Mouse (Mus musculus) forebrain, embryonic 13.5 days (tissue): ENCODE measurements around the gene Cyp2c70. TPM values are rescaled to one million over a fixed set of nuclear protein-coding genes. Genes with fewer than 3 reads are reported as not detected.
A peak's percentile ranks its signal among the peaks of the same experiment; 100 is the strongest.
"Not testable (repeated sequence)": the region's sequence is repeated elsewhere in the genome, so short reads cannot be mapped to it uniquely, and the experiment has no call there.

Source experiments
- ATAC-seq: fragments of 200-750 bp; cut with Nextera tagmentation; 2 replicates; pipeline ENCODE4 v1.8.0; 2017
- H3K27ac ChIP-seq: fragments of 300-500 bp; sonication (generic); 2 replicates; pipeline ENCODE4 v1.5.1; 2015; ENCODE audit warnings: inconsistent platforms, mild to moderate bottlenecking, moderate library complexity
- H3K27me3 ChIP-seq: fragments of 300-500 bp; sonication (generic); 2 replicates; pipeline ENCODE4 v1.6.1; 2015; ENCODE audit warnings: mild to moderate bottlenecking, inconsistent platforms
- H3K36me3 ChIP-seq: fragments of 300-500 bp; sonication (generic); 2 replicates; pipeline ENCODE4 v1.6.1; 2015; ENCODE audit warnings: mild to moderate bottlenecking, inconsistent platforms; ENCODE audit not compliant: poor library complexity, severe bottlenecking
- H3K4me1 ChIP-seq: fragments of 300-500 bp; sonication (generic); 2 replicates; pipeline ENCODE4 v1.6.1; 2015; ENCODE audit warnings: inconsistent platforms
- H3K4me2 ChIP-seq: fragments of 300-500 bp; sonication (generic); 2 replicates; pipeline ENCODE4 v1.6.1; 2015; ENCODE audit warnings: inconsistent platforms, mild to moderate bottlenecking, moderate library complexity
- H3K4me3 ChIP-seq: fragments of 300-500 bp; sonication (generic); 2 replicates; pipeline ENCODE4 v1.5.1; 2015; ENCODE audit warnings: mild to moderate bottlenecking, inconsistent platforms
- H3K9ac ChIP-seq: fragments of 300-500 bp; sonication (generic); 2 replicates; pipeline ENCODE4 v1.6.1; 2015; ENCODE audit warnings: mild to moderate bottlenecking, inconsistent platforms
- H3K9me3 ChIP-seq: fragments of 300-500 bp; sonication (generic); replicated peaks from 2 replicates; pipeline ENCODE4 v1.6.1; 2016; ENCODE audit warnings: inconsistent platforms
- WGBS: fragments of 180-500 bp; shearing (Covaris S2); methylation state at CpG from one replicate; pipeline ENCODE4 v1.1.7; 2015; 5-methylcytosine and 5-hydroxymethylcytosine counted together
- polyA plus RNA-seq: library from polyadenylated mRNA; unstranded; fragments of >200 nt; fragmentation: Nextera tagmentation; extraction: Ambion mirVana; gene quantifications from 2 replicates; pipeline ENCODE4 v1.2.1, GENCODE M21; 2015

Cyp2c70 gene
- polyA plus RNA-seq = not detected in 2 replicates

GRCm38 (mm10) chr19:40187160-40187559 is at the start of gene Cyp2c70:
TSS of gene Cyp2c70 (minus strand) at chr19:40187333.
- H3K27me3 ChIP-seq = no peaks in the 10 kb centered on the region
- no peak within 1 kb of the TSS for H3K27ac ChIP-seq
- WGBS = 86% methylated on average over 5 of the region's 5 CpGs
- no peak within 1 kb of the TSS for H3K9ac ChIP-seq
- no peaks in the 10 kb centered on the region for H3K36me3 ChIP-seq
- ATAC-seq = no peak
- no peaks in the 10 kb centered on the region for H3K9me3 ChIP-seq
- no peaks in the 10 kb centered on the region for H3K4me1 ChIP-seq
- no peak within 1 kb of the TSS for H3K4me2 ChIP-seq
- H3K4me3 ChIP-seq = no peak within 1 kb of the TSS

- H3K27me3 ChIP-seq = no peaks in the 10 kb centered on the region
- no peak for ATAC-seq
- no peak overlapping the region for H3K4me2 ChIP-seq
- H3K36me3 ChIP-seq = no peaks in the 10 kb centered on the region
- WGBS = 97% methylated on average over 2 of the region's 2 CpGs
- H3K9ac ChIP-seq = no peak overlapping the region
- no peaks in the 10 kb centered on the region for H3K4me1 ChIP-seq
- no peaks in the 10 kb centered on the region for H3K9me3 ChIP-seq
- no peak overlapping the region for H3K27ac ChIP-seq
- H3K4me3 ChIP-seq = no peak overlapping the region
These were observed 45.4 kb upstream of the Cyp2c70 start for GRCm38 (mm10) chr19:40232560-40232959.

GRCm38 (mm10) chr19:40231825-40232541 is 44.9 kb upstream of the Cyp2c70 start:
- no peak overlapping the region for H3K4me2 ChIP-seq
- no peaks in the 10 kb centered on the region for H3K4me1 ChIP-seq
- 68% methylated on average over 7 of the region's 7 CpGs for WGBS
- no peaks in the 10 kb centered on the region for H3K36me3 ChIP-seq
- no peaks in the 10 kb centered on the region for H3K9me3 ChIP-seq
- H3K27ac ChIP-seq = no peak overlapping the region
- H3K4me3 ChIP-seq = no peak overlapping the region
- no peaks in the 10 kb centered on the region for H3K27me3 ChIP-seq
- no peak for ATAC-seq
- H3K9ac ChIP-seq = no peak overlapping the region

- no peak for ATAC-seq
- no peaks in the 10 kb centered on the region for H3K4me1 ChIP-seq
- WGBS = 91% methylated on average over 13 of the region's 13 CpGs
These were observed 44.1 kb upstream of the Cyp2c70 start for GRCm38 (mm10) chr19:40231074-40231738.

GRCm38 (mm10) chr19:40226516-40227151 is 39.5 kb upstream of the Cyp2c70 start:
- ATAC-seq = no peak
- Histone ChIP-seq H3K9ac (no peak overlapping the region), H3K27ac (no peak overlapping the region), H3K27me3 (no peaks in the 10 kb centered on the region), H3K4me1 (no peaks in the 10 kb centered on the region), H3K36me3 (no peaks in the 10 kb centered on the region; the same call in 1 of the 2 replicates), H3K4me3 (no peak overlapping the region), H3K9me3 (no peaks in the 10 kb centered on the region), H3K4me2 (no peak overlapping the region)
- 90% methylated on average over 12 of the region's 12 CpGs for WGBS

More at GRCm38 (mm10) chr19:40231074-40231738, 44.1 kb upstream of the Cyp2c70 start:
- Histone ChIP-seq H3K4me2 (no peak overlapping the region), H3K9me3 (no peaks in the 10 kb centered on the region), H3K4me3 (no peak overlapping the region), H3K36me3 (no peaks in the 10 kb centered on the region), H3K27ac (no peak overlapping the region), H3K27me3 (no peaks in the 10 kb centered on the region), H3K9ac (no peak overlapping the region)

GRCm38 (mm10) chr19:40225761-40226110 is 38.6 kb upstream of the Cyp2c70 start:
- ATAC-seq = peak; percentile 24; the same call in 1 of the 2 replicates
- no peak overlapping the region for H3K4me3 ChIP-seq
- no peaks in the 10 kb centered on the region; the same call in 1 of the 2 replicates for H3K36me3 ChIP-seq
- no peaks in the 10 kb centered on the region for H3K27me3 ChIP-seq
- no peak overlapping the region for H3K9ac ChIP-seq
- H3K4me1 ChIP-seq = no peaks in the 10 kb centered on the region
- no peak overlapping the region for H3K4me2 ChIP-seq
- H3K27ac ChIP-seq = no peak overlapping the region
- H3K9me3 ChIP-seq = no peaks in the 10 kb centered on the region
- 70% methylated on average over 5 of the region's 5 CpGs for WGBS

- WGBS = 70% methylated on average over 5 of the region's 5 CpGs
- no peaks in the 10 kb centered on the region; the same call in 1 of the 2 replicates for H3K36me3 ChIP-seq
- H3K9ac ChIP-seq = no peak overlapping the region
- H3K4me2 ChIP-seq = no peak overlapping the region
- H3K4me3 ChIP-seq = no peak overlapping the region
- no peaks in the 10 kb centered on the region for H3K9me3 ChIP-seq
- peak; percentile 83 for ATAC-seq
- H3K27me3 ChIP-seq = no peaks in the 10 kb centered on the region
- H3K27ac ChIP-seq = no peak overlapping the region
- no peaks in the 10 kb centered on the region for H3K4me1 ChIP-seq
These were observed 38.1 kb upstream of the Cyp2c70 start for GRCm38 (mm10) chr19:40225102-40225760.

GRCm38 (mm10) chr19:40222307-40222706 is 35.2 kb upstream of the Cyp2c70 start:
- H3K27ac ChIP-seq, H3K9me3 ChIP-seq, H3K4me3 ChIP-seq, H3K4me1 ChIP-seq, ATAC-seq, H3K9ac ChIP-seq, H3K4me2 ChIP-seq, H3K27me3 ChIP-seq, H3K36me3 ChIP-seq: not testable (repeated sequence)
- WGBS = 95% methylated on average over 9 of the region's 9 CpGs

GRCm38 (mm10) chr19:40220878-40221277 is 33.7 kb upstream of the Cyp2c70 start:
- Histone ChIP-seq H3K27ac (no peak overlapping the region), H3K4me2 (no peak overlapping the region), H3K27me3 (no peaks in the 10 kb centered on the region), H3K4me3 (no peak overlapping the region), H3K36me3 (no peaks in the 10 kb centered on the region; the same call in 1 of the 2 replicates), H3K9me3 (no peaks in the 10 kb centered on the region), H3K4me1 (no peaks in the 10 kb centered on the region), H3K9ac (no peak overlapping the region)
- ATAC-seq = no peak
- 75% methylated on average over 5 of the region's 5 CpGs for WGBS

- 15% methylated on average over 4 of the region's 4 CpGs for WGBS
- not testable (repeated sequence) for H3K27ac ChIP-seq, ATAC-seq
These were observed 15.8 kb upstream of the Cyp2c70 start for GRCm38 (mm10) chr19:40202947-40203346.

GRCm38 (mm10) chr19:40190596-40190995 is 3.5 kb upstream of the Cyp2c70 start:
- no peak overlapping the region for H3K27ac ChIP-seq
- H3K9me3 ChIP-seq = no peaks in the 10 kb centered on the region
- H3K4me1 ChIP-seq = no peaks in the 10 kb centered on the region
- no peak overlapping the region for H3K9ac ChIP-seq
- no peaks in the 10 kb centered on the region for H3K36me3 ChIP-seq
- H3K4me2 ChIP-seq = no peak overlapping the region
- no peaks in the 10 kb centered on the region for H3K27me3 ChIP-seq
- H3K4me3 ChIP-seq = no peak overlapping the region
- 92% methylated on average over 10 of the region's 10 CpGs for WGBS
- ATAC-seq = no peak

More at GRCm38 (mm10) chr19:40202947-40203346, 15.8 kb upstream of the Cyp2c70 start:
- not testable (repeated sequence) for H3K9me3 ChIP-seq, H3K4me2 ChIP-seq, H3K9ac ChIP-seq, H3K4me1 ChIP-seq, H3K4me3 ChIP-seq, H3K36me3 ChIP-seq, H3K27me3 ChIP-seq

GRCm38 (mm10) chr19:40183600-40183999 is 3.5 kb downstream of the Cyp2c70 start:
- Histone ChIP-seq H3K9me3 (no peaks in the 10 kb centered on the region), H3K4me3 (no peak overlapping the region), H3K9ac (no peak overlapping the region), H3K4me2 (no peak overlapping the region), H3K27me3 (no peaks in the 10 kb centered on the region), H3K4me1 (no peaks in the 10 kb centered on the region), H3K36me3 (no peaks in the 10 kb centered on the region), H3K27ac (no peak overlapping the region)
- ATAC-seq = no peak
- 96% methylated on average over 5 of the region's 5 CpGs for WGBS
